Mouse (Mus musculus) cerebellum, adult 2 months (tissue): ENCODE data around the gene Rdh9. TPM values are rescaled to one million over a fixed set of nuclear protein-coding genes. Genes with fewer than 3 reads are reported as not detected.

Source experiments
- DNase-seq, 2 experiments: peaks; one replicate each; pipeline ENCODE4 v3.0.0; 2021
- H3K27ac ChIP-seq: fragments of 200-500 bp; 2 replicates; pipeline ENCODE4 v1.5.1; 2012; ENCODE audit warnings: low read length, control low read depth, inconsistent platforms; ENCODE audit not compliant: insufficient read depth
- H3K27me3 ChIP-seq: fragments of 200-500 bp; 2 replicates; pipeline ENCODE4 v1.6.1; 2012; ENCODE audit warnings: inconsistent platforms, mild to moderate bottlenecking, low read length, moderate library complexity; ENCODE audit not compliant: control insufficient read depth, insufficient read depth
- H3K4me1 ChIP-seq: fragments of 200-500 bp; 2 replicates; pipeline ENCODE4 v1.6.1; 2011; ENCODE audit warnings: low read length; ENCODE audit not compliant: control insufficient read depth, insufficient read depth
- H3K4me3 ChIP-seq: fragments of 200-500 bp; replicated peaks from 2 replicates; pipeline ENCODE3; 2011; ENCODE audit warnings: mild to moderate bottlenecking, low read depth, low read length, control low read depth; ENCODE audit not compliant: insufficient read depth
- CTCF ChIP-seq: fragments of 200-500 bp; IDR thresholded peaks from 2 replicates; pipeline ENCODE4 v1.5.1; 2011; ENCODE audit warnings: low read depth, mild to moderate bottlenecking, control low read depth, low read length, moderate library complexity, borderline replicate concordance; ENCODE audit not compliant: insufficient read depth
- WGBS: fragments of 180-500 bp; shearing (Covaris S2); methylation state at CpG from one replicate; pipeline ENCODE4 v1.1.7; 2018; 5-methylcytosine and 5-hydroxymethylcytosine counted together
- polyA plus RNA-seq: library from polyadenylated mRNA; depleted of rRNA; stranded (reverse); fragments of >200 nt; gene quantifications from 2 replicates; pipeline ENCODE4 v1.2.3, GENCODE M21; 2012; rRNA removed

Gene Rdh9
- polyA plus RNA-seq, 1 experiment: 0.88 TPM

GRCm38 (mm10) chr10:127840776-127841175, 64.6 kb downstream of the Rdh9 start:
- no peak overlapping the region for H3K4me3 ChIP-seq
- H3K27me3 ChIP-seq: no peaks in the 10 kb centered on the region
- TF ChIP-seq CTCF: no peak
- H3K4me1 ChIP-seq: no peaks in the 10 kb centered on the region
- WGBS: 70% methylated on average over 2 of the region's 2 CpGs
- DNase-seq: no peak
- H3K27ac ChIP-seq: no peak overlapping the region

Other genes starting within 250 kb of the Rdh9 start
- gene Nxph4, start 241.8 kb upstream of the Rdh9 start, polyA plus RNA-seq: 30.3 and 33.8 TPM in 2 replicates
- 346 and 366 TPM in 2 replicates for gene Lrp1, start 155.2 kb upstream of the Rdh9 start, polyA plus RNA-seq
- 8.7 TPM in 2 replicates for gene Stat6, start 133.4 kb upstream of the Rdh9 start, polyA plus RNA-seq
- 6.7 and 9.0 TPM in 2 replicates for gene Nemp1, start 109.5 kb upstream of the Rdh9 start, polyA plus RNA-seq
- 59.2 and 69.9 TPM in 2 replicates for gene Nab2, start 107.8 kb upstream of the Rdh9 start, polyA plus RNA-seq
- 1.2 and 1.6 TPM in 2 replicates for gene Myo1a, start 71.2 kb upstream of the Rdh9 start, polyA plus RNA-seq
- 1.4 and 1.5 TPM in 2 replicates for gene Tac2, start 51.9 kb upstream of the Rdh9 start, polyA plus RNA-seq
- gene Zbtb39, start 36.8 kb upstream of the Rdh9 start, polyA plus RNA-seq: 5.7 and 6.6 TPM in 2 replicates
- gene Gpr182, start 24.7 kb upstream of the Rdh9 start, polyA plus RNA-seq: 1.4 and 1.5 TPM in 2 replicates
- gene Rdh1, start 16.7 kb upstream of the Rdh9 start, polyA plus RNA-seq: 0.15 and 0.16 TPM in 2 replicates
- 0.05 and 0.92 TPM in 2 replicates for gene Rdh16f1, start 16.6 kb upstream of the Rdh9 start, polyA plus RNA-seq
- 0.10 and 0.13 TPM in 2 replicates for gene Rdh16, start 24.8 kb downstream of the Rdh9 start, polyA plus RNA-seq
- gene Rdh19, start 73.5 kb downstream of the Rdh9 start, polyA plus RNA-seq: not detected in 2 replicates
- gene Rdh16f2, start 90.1 kb downstream of the Rdh9 start, polyA plus RNA-seq: not detected in 2 replicates
- gene Rdh7, start 112.4 kb downstream of the Rdh9 start, polyA plus RNA-seq: not detected in 2 replicates
- 0.13 TPM in 1 of 2 replicates, not detected in the other for gene Sdr9c7, start 122.1 kb downstream of the Rdh9 start, polyA plus RNA-seq
- not detected in 2 replicates for gene Hsd17b6, start 231.2 kb downstream of the Rdh9 start, polyA plus RNA-seq
- gene Prim1, start 238.8 kb downstream of the Rdh9 start, polyA plus RNA-seq: 16.2 and 17.4 TPM in 2 replicates